22 mouse cellular contexts compared by ENCODE assay signal in the genomic region with DNA sequence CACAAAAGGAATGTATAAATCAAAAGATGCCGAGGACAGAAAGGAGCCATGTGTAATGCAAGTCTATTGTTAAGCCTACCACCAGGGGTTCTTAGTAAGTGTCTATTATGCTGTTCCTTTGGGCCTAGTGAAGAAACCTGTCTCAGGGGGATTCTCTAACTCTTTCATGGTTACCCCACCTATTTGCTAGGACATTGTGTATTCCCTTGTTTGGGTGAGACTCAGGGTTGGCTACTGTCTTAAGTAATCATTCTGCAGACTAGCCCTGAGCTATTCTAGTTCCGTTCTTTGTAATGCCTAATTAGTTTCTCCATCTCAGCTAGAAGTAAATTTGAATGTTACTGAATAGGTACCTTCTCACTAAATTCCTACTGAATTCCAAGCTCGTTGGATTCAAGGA.
DNase-seq lines count a peak whose midpoint lies in the region; TF ChIP-seq lines count a peak whose summit lies in the region.
"Had no signal": no experiment of that assay in that cellular context is flagged by ENCODE, and none has a peak within 500 bp of the region (broad histone marks: within the 10 kb centered on the region; RNA-seq: fewer than 3 reads in every experiment).

No protein-coding gene starts in this region.

- in situ Hi-C loops in ES-E14 (cut with MboI; ENCODE audit: low sequenced_read_pairs in 2 of 2, unreplicated experiment in 2 of 2): no loop called here

- no peak overlapping the region for H3K9ac ChIP-seq in ES-E14 (ENCODE audit: insufficient read depth, low read depth, low read length, poor library complexity, severe bottlenecking)

- no peaks in the 10 kb centered on the region for H3K4me1 ChIP-seq in ES-E14 (ENCODE audit: control insufficient read depth in 2 of 2, insufficient read depth in 2 of 2, low read length in 2 of 2, poor library complexity in 1 of 2)

- H3K36me3 ChIP-seq in ES-E14 (ENCODE audit: control insufficient read depth, insufficient read depth, low read length, poor library complexity, severe bottlenecking): no peaks in the 10 kb centered on the region
- H3K36me3 ChIP-seq: G1E had no signal

- no peak overlapping the region; the same call in 1 of the 2 replicates for H3K27ac ChIP-seq in ES-E14 (ENCODE audit: insufficient read depth, low read depth, low read length, poor library complexity, severe bottlenecking)

- peak; percentile 92 for DNase-seq in ES-CJ7 (ENCODE audit: low read depth, low spot score)
- peak; percentile 36 for DNase-seq in ES-E14 (ENCODE audit: low read depth, low spot score)
- DNase-seq in R1 (ENCODE audit: low read depth, low spot score): peak; percentile 97
- peak; percentile 93 for DNase-seq in ZHBTc4 (ENCODE audit: low read depth, low spot score)
- DNase-seq in cerebellum, adult 11 months: no peak
- no peak for DNase-seq in ovary, postnatal 14 days (ENCODE audit: low spot score)
- no peak for DNase-seq in adrenal gland, postnatal 36 days
- DNase-seq in kidney, postnatal 14 days: no peak
- DNase-seq: adrenal gland, adult 2 months; adrenal gland, adult 8-10 months; adrenal gland, postnatal 10 days; adrenal gland, postnatal 14 days; adrenal gland, postnatal 25 days; B cell, adult 2 months; cerebellum, adult 11-12 months; cerebellum, adult 18-20 months; cerebellum, adult 2 months; cerebellum, adult 8-10 months; cerebellum, adult 9-10 months; cerebellum, adult 9-11 months; cerebellum, postnatal 10 days had no signal

- no peak overlapping the region for H3K4me3 ChIP-seq in ES-E14 (ENCODE audit: insufficient read depth in 1 of 2, low read depth in 1 of 2, low read length in 2 of 2, poor library complexity in 1 of 2, severe bottlenecking in 1 of 2)

- H3K9me3 ChIP-seq in ES-E14 (ENCODE audit: control insufficient read depth, insufficient read depth, low read depth, low read length): no peaks in the 10 kb centered on the region
- H3K9me3 ChIP-seq: G1E had no signal

TF ChIP-seq in ES-E14, 5 proteins besides CTCF, POLR2A, EP300 and RAD21:
- TF ChIP-seq CHD2 (IDR thresholded peaks at IDR 0.05; ENCODE audit: low read depth, low read length): no peak
- TF ChIP-seq ZC3H11A (IDR thresholded peaks at IDR 0.05; ENCODE audit: borderline replicate concordance, low read depth, low read length): no peak
- no peak for TF ChIP-seq ZNF384 (IDR thresholded peaks at IDR 0.05; ENCODE audit: low read depth, low read length)
- no peak for TF ChIP-seq HCFC1 (IDR thresholded peaks at IDR 0.05; ENCODE audit: borderline replicate concordance, insufficient read depth, low read length)
- no peak for TF ChIP-seq MAFK (IDR thresholded peaks at IDR 0.05; ENCODE audit: insufficient read depth, low read depth, low read length)

Comparison
In these comparisons a context has a peak if more than half of its experiments do, and no peak if none do; other contexts are left out.
1. DNase-seq: peak in ES-CJ7 (single experiment), ES-E14 (single experiment), R1 (single experiment) and ZHBTc4 (single experiment); none in cerebellum, adult 11 months (single experiment), ovary, postnatal 14 days (single experiment), adrenal gland, postnatal 36 days (0 of 2) and kidney, postnatal 14 days (single experiment).